Mouse (Mus musculus) heart, embryonic 15.5 days (tissue): ENCODE data around the gene H3f3b. TPM values are rescaled to one million over a fixed set of nuclear protein-coding genes. Genes with fewer than 3 reads are reported as not detected.
A peak's percentile ranks its signal among the peaks of the same experiment; 100 is the strongest.

Experiments used
- ATAC-seq: fragments of 200-750 bp; cut with Nextera tagmentation; replicated peaks from 2 replicates; pipeline ENCODE4 v1.8.0; 2017; ENCODE audit warnings: low read depth, moderate TSS enrichment; ENCODE audit not compliant: insufficient number of reproducible peaks, insufficient read depth, low FRiP score
- H3K27ac ChIP-seq: fragments of 300-500 bp; sonication (generic); 2 replicates; pipeline ENCODE4 v1.5.1; 2015; ENCODE audit warnings: mild to moderate bottlenecking, inconsistent platforms
- H3K27me3 ChIP-seq: fragments of 300-500 bp; sonication (generic); 2 replicates; pipeline ENCODE4 v1.6.1; 2015; ENCODE audit warnings: inconsistent platforms
- H3K36me3 ChIP-seq: fragments of 300-500 bp; sonication (generic); 2 replicates; pipeline ENCODE4 v1.6.1; 2015; ENCODE audit warnings: mild to moderate bottlenecking, inconsistent platforms
- H3K4me1 ChIP-seq: fragments of 300-500 bp; sonication (generic); replicated peaks from 2 replicates; pipeline ENCODE4 v1.6.1; 2015; ENCODE audit warnings: inconsistent platforms
- H3K4me2 ChIP-seq: fragments of 300-500 bp; sonication (generic); 2 replicates; pipeline ENCODE4 v1.6.1; 2015; ENCODE audit warnings: inconsistent platforms, mild to moderate bottlenecking, moderate library complexity
- H3K4me3 ChIP-seq: fragments of 300-500 bp; sonication (generic); 2 replicates; pipeline ENCODE4 v1.5.1; 2015; ENCODE audit warnings: mild to moderate bottlenecking, inconsistent platforms
- H3K9ac ChIP-seq: fragments of 300-500 bp; sonication (generic); 2 replicates; pipeline ENCODE4 v1.6.1; 2015; ENCODE audit warnings: mild to moderate bottlenecking, inconsistent platforms
- H3K9me3 ChIP-seq: fragments of 300-500 bp; sonication (generic); replicated peaks from 2 replicates; pipeline ENCODE4 v1.6.1; 2016; ENCODE audit warnings: inconsistent platforms
- WGBS: fragments of 180-500 bp; shearing (Covaris S2); methylation state at CpG from one replicate; pipeline ENCODE4 v1.1.7; 2015; ENCODE audit warnings: mixed read lengths; 5-methylcytosine and 5-hydroxymethylcytosine counted together
- polyA plus RNA-seq: library from polyadenylated mRNA; unstranded; fragments of >200 nt; fragmentation: Nextera tagmentation; extraction: Ambion mirVana; gene quantifications from 2 replicates; pipeline ENCODE4 v1.2.1, GENCODE M21; 2015

The H3f3b gene
- polyA plus RNA-seq, 1 experiment from 2014 or later = 648 TPM

- H3K36me3 ChIP-seq = peaks cover 21% of the 10 kb centered on the region
- H3K27ac ChIP-seq = no peak overlapping the region
- peaks cover 36% of the 10 kb centered on the region for H3K4me1 ChIP-seq
- H3K4me3 ChIP-seq = no peak overlapping the region
- no peaks in the 10 kb centered on the region for H3K9me3 ChIP-seq
- 89% methylated on average over 11 of the region's 11 CpGs for WGBS
- no peak overlapping the region for H3K4me2 ChIP-seq
- no peak overlapping the region for H3K9ac ChIP-seq
- H3K27me3 ChIP-seq = no peaks in the 10 kb centered on the region
- ATAC-seq = no peak
Observed at GRCm38 (mm10) chr11:116008411-116008810, 19.4 kb downstream of the H3f3b start.

GRCm38 (mm10) chr11:116007095-116007850, 20.5 kb downstream of the H3f3b start:
- Histone ChIP-seq H3K4me2 (no peak overlapping the region), H3K36me3 (peaks cover 21% of the 10 kb centered on the region), H3K9ac (no peak overlapping the region), H3K4me3 (no peak overlapping the region), H3K9me3 (no peaks in the 10 kb centered on the region), H3K27me3 (no peaks in the 10 kb centered on the region), H3K27ac (no peak overlapping the region), H3K4me1 (peaks cover 30% of the 10 kb centered on the region)
- no peak for ATAC-seq
- WGBS = 87% methylated on average over 28 of the region's 28 CpGs

- Histone ChIP-seq H3K4me2 (peak overlapping the region; percentile 86), H3K36me3 (peaks cover 21% of the 10 kb centered on the region), H3K27ac (peak overlapping the region; percentile 83), H3K4me3 (peak overlapping the region; percentile 41), H3K9ac (peak overlapping the region; percentile 66), H3K27me3 (no peaks in the 10 kb centered on the region), H3K9me3 (no peaks in the 10 kb centered on the region), H3K4me1 (peaks cover 19% of the 10 kb centered on the region)
- WGBS = 70% methylated on average over 9 of the region's 9 CpGs
- no peak for ATAC-seq
Observed at GRCm38 (mm10) chr11:116005701-116006419, 21.9 kb downstream of the H3f3b start.

GRCm38 (mm10) chr11:116004840-116005700, 22.7 kb downstream of the H3f3b start:
- H3K4me1 ChIP-seq = peaks cover 19% of the 10 kb centered on the region
- peak overlapping the region; percentile 66 for H3K9ac ChIP-seq
- peak; percentile 78 for ATAC-seq
- peak overlapping the region; percentile 41 for H3K4me3 ChIP-seq
- peaks cover 2% of the 10 kb centered on the region; the same call in 1 of the 2 replicates for H3K27me3 ChIP-seq
- peak overlapping the region; percentile 83 for H3K27ac ChIP-seq
- H3K36me3 ChIP-seq = peaks cover 21% of the 10 kb centered on the region
- peak overlapping the region; percentile 86 for H3K4me2 ChIP-seq
- 5% methylated on average over 54 of the region's 54 CpGs for WGBS
- no peaks in the 10 kb centered on the region for H3K9me3 ChIP-seq

GRCm38 (mm10) chr11:116004186-116004823, 23.5 kb downstream of the H3f3b start:
- peak overlapping the region; percentile 83 for H3K27ac ChIP-seq
- peaks cover 7% of the 10 kb centered on the region; the same call in 1 of the 2 replicates for H3K27me3 ChIP-seq
- H3K4me1 ChIP-seq = peaks cover 19% of the 10 kb centered on the region
- ATAC-seq = no peak
- H3K9ac ChIP-seq = peak overlapping the region; percentile 66
- H3K9me3 ChIP-seq = no peaks in the 10 kb centered on the region
- H3K4me3 ChIP-seq = peak overlapping the region; percentile 41
- H3K36me3 ChIP-seq = peaks cover 18% of the 10 kb centered on the region
- 28% methylated on average over 8 of the region's 8 CpGs for WGBS
- peak overlapping the region; percentile 86 for H3K4me2 ChIP-seq

- H3K9ac ChIP-seq = no peak overlapping the region
- H3K27ac ChIP-seq = no peak overlapping the region
- H3K9me3 ChIP-seq = no peaks in the 10 kb centered on the region
- H3K4me3 ChIP-seq = no peak overlapping the region
- H3K36me3 ChIP-seq = peaks cover 10% of the 10 kb centered on the region
- 80% methylated on average over 3 of the region's 3 CpGs for WGBS
- H3K27me3 ChIP-seq = peaks cover 7% of the 10 kb centered on the region; the same call in 1 of the 2 replicates
- ATAC-seq = no peak
- peaks cover 19% of the 10 kb centered on the region for H3K4me1 ChIP-seq
- no peak overlapping the region for H3K4me2 ChIP-seq
Observed at GRCm38 (mm10) chr11:116002894-116003293, 24.9 kb downstream of the H3f3b start.

GRCm38 (mm10) chr11:116001725-116002124, 26.0 kb downstream of the H3f3b start:
- Histone ChIP-seq H3K4me3 (no peak overlapping the region), H3K27ac (no peak overlapping the region), H3K9ac (no peak overlapping the region), H3K27me3 (peaks cover 7% of the 10 kb centered on the region; the same call in 1 of the 2 replicates), H3K4me1 (peaks cover 19% of the 10 kb centered on the region), H3K9me3 (no peaks in the 10 kb centered on the region), H3K36me3 (no peaks in the 10 kb centered on the region), H3K4me2 (no peak overlapping the region)
- WGBS = 58% methylated on average over 6 of the region's 6 CpGs
- ATAC-seq = no peak

- H3K4me3 ChIP-seq = no peak overlapping the region
- no peak overlapping the region for H3K4me2 ChIP-seq
- WGBS = 57% methylated on average over 10 of the region's 10 CpGs
- peaks cover 14% of the 10 kb centered on the region for H3K4me1 ChIP-seq
- no peak for ATAC-seq
- H3K9me3 ChIP-seq = no peaks in the 10 kb centered on the region
- no peak overlapping the region for H3K9ac ChIP-seq
- no peak overlapping the region for H3K27ac ChIP-seq
- H3K27me3 ChIP-seq = peaks cover 7% of the 10 kb centered on the region; the same call in 1 of the 2 replicates
- H3K36me3 ChIP-seq = no peaks in the 10 kb centered on the region
Observed at GRCm38 (mm10) chr11:116000607-116001006, 27.2 kb downstream of the H3f3b start.

GRCm38 (mm10) chr11:115999538-116000143, 28.1 kb downstream of the H3f3b start:
- peaks cover 6% of the 10 kb centered on the region; the same call in 1 of the 2 replicates for H3K4me1 ChIP-seq
- no peak overlapping the region for H3K9ac ChIP-seq
- H3K9me3 ChIP-seq = no peaks in the 10 kb centered on the region
- no peak overlapping the region for H3K4me3 ChIP-seq
- H3K27ac ChIP-seq = no peak overlapping the region
- peaks cover 7% of the 10 kb centered on the region; the same call in 1 of the 2 replicates for H3K27me3 ChIP-seq
- 10% methylated on average over 14 of the region's 14 CpGs for WGBS
- no peaks in the 10 kb centered on the region for H3K36me3 ChIP-seq
- peak overlapping the region; percentile 19; the same call in 1 of the 2 replicates for H3K4me2 ChIP-seq
- no peak for ATAC-seq

- 49% methylated on average over 7 of the region's 7 CpGs for WGBS
Observed at GRCm38 (mm10) chr11:115999027-115999426, 28.7 kb downstream of the H3f3b start.

More at GRCm38 (mm10) chr11:115999027-115999426, 28.7 kb downstream of the H3f3b start:
- no peak for ATAC-seq
- H3K36me3 ChIP-seq = no peaks in the 10 kb centered on the region
- H3K27me3 ChIP-seq = peaks cover 7% of the 10 kb centered on the region; the same call in 1 of the 2 replicates
- no peak overlapping the region for H3K9ac ChIP-seq
- H3K27ac ChIP-seq = no peak overlapping the region
- H3K4me1 ChIP-seq = 0 out of 2 replicates have a peak, but pooled peaks cover 3% of the 10 kb centered on the region
- no peak overlapping the region for H3K4me2 ChIP-seq
- H3K9me3 ChIP-seq = no peaks in the 10 kb centered on the region
- no peak overlapping the region for H3K4me3 ChIP-seq
